Mouse (Mus musculus): ENCODE data around the gene Misp. TPM values are rescaled to one million over a fixed set of nuclear protein-coding genes. Genes with fewer than 3 reads are reported as not detected.

The Misp gene
- total and polyA plus RNA-seq, 3 experiments: not detected

DNA sequence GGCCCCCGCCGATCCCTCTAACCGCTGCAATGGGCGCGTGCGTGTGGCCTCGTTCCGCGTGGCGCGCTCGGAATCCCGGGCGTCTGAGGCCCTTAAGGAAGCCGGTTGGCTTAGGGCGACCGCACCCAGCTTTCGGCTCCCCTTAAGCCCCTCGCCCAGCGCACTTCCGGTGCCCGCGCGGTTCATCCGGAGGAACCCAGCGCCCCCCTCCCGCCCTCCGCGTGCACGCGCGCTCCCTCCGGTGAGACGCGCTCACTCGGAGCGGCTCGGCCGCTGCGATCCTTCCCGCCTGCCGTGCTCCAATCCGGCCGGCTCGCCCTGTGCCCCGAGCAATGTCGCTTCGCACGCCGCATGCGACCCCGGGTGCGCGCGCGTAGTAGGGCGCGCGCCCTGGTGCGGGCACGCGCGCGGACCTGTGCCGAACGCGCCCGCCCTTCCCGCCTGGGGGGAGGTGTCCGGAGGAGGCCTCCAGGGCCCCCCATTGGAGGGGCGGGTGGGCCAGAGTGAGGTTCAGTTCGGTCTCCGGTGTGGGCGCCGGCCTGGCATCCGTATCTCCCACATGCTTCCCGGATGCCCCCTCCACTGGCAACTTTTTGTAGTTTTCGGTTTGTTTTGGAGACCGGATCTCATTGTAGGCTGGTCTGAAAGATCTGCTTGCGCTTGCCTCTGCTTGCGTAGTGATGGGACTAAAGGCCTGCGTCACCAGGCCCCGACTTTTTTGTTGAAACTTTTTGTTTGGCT lies 34.2 kb downstream of the Misp start:
- peak overlapping the region; percentile 53 for H3K4me2 ChIP-seq (ENCODE audit: insufficient read depth, low read depth, poor library complexity, severe bottlenecking)
- peaks cover 54% of the 10 kb centered on the region for H3K79me2 ChIP-seq (replicated peaks; ENCODE audit: control insufficient read depth, extremely low read depth, insufficient read depth, poor library complexity, severe bottlenecking)
- peak overlapping the region; percentile 99 for H3K9ac ChIP-seq (ENCODE audit: insufficient read depth, low read depth)
- no peaks in the 10 kb centered on the region for H3K9me3 ChIP-seq (replicated peaks; ENCODE audit: low read length)
- peaks cover 17 to 55% of the 10 kb centered on the region in 2 experiments for H3K4me1 ChIP-seq (ENCODE audit: control insufficient read depth in 1 of 2, insufficient read depth in 2 of 2)
- dilution Hi-C loops (cut with MboI; ENCODE audit: extremely low pct_ligation_motif_present, extremely low pct_unique_long_range_greater_than_20kb, low sequenced_read_pairs): no loop called here
- TF ChIP-seq BHLHE40 (IDR thresholded peaks at IDR 0.05; ENCODE audit: low read depth, low read length) (peak; percentile 38), ZNF384 (IDR thresholded peaks at IDR 0.05; ENCODE audit: low read depth, low read length) (no peak), MYC (IDR thresholded peaks at IDR 0.05; ENCODE audit: low read depth, low read length) (peak; percentile 19; the same call in 1 of the 2 replicates), MXI1 (IDR thresholded peaks at IDR 0.05; ENCODE audit: low read depth, low read length) (peak; percentile 18), ZC3H11A (IDR thresholded peaks at IDR 0.05; ENCODE audit: low read depth, low read length) (no peak), UBTF (IDR thresholded peaks at IDR 0.05; ENCODE audit: low read depth, low read length) (peak; percentile 64; the same call in 1 of the 2 replicates), ELF1 (IDR thresholded peaks at IDR 0.05; ENCODE audit: low read depth, low read length) (peak; percentile 14; the same call in 1 of the 2 replicates), SIN3A (IDR thresholded peaks at IDR 0.05; ENCODE audit: low read length) (peak; percentile 74), RCOR1 (conservative IDR thresholded peaks at IDR 0.05; ENCODE audit: low read depth, low read length) (0 out of 2 replicates have a peak, but pooled peaks have one; percentile 14), ZMIZ1 (IDR thresholded peaks at IDR 0.05; ENCODE audit: low read depth, low read length) (peak; percentile 7; the same call in 1 of the 2 replicates)
- peak; percentile 52 for DNase-seq (ENCODE audit: extremely low read depth)
- peak overlapping the region; percentile 98 for H3K27ac ChIP-seq (ENCODE audit: insufficient read depth, low read depth)
- H3K27me3 ChIP-seq (replicated peaks): no peaks in the 10 kb centered on the region
- H3K4me3 ChIP-seq (replicated peaks in 1 of 3; ENCODE audit: low read depth in 2 of 3, low read length in 2 of 3, poor library complexity in 1 of 3): peak overlapping the region; percentile 90 to 100 (median 100)
- in situ Hi-C loops (cut with MboI; ENCODE audit: low pct_ligation_motif_present, low pct_unique_long_range_greater_than_20kb, low sequenced_read_pairs): no loop called here
- H3K36me3 ChIP-seq (replicated peaks in 1 of 2; ENCODE audit: control insufficient read depth in 1 of 2, insufficient read depth in 1 of 2, low read length in 1 of 2): peaks cover 37 to 44% of the 10 kb centered on the region in 2 experiments

DNA sequence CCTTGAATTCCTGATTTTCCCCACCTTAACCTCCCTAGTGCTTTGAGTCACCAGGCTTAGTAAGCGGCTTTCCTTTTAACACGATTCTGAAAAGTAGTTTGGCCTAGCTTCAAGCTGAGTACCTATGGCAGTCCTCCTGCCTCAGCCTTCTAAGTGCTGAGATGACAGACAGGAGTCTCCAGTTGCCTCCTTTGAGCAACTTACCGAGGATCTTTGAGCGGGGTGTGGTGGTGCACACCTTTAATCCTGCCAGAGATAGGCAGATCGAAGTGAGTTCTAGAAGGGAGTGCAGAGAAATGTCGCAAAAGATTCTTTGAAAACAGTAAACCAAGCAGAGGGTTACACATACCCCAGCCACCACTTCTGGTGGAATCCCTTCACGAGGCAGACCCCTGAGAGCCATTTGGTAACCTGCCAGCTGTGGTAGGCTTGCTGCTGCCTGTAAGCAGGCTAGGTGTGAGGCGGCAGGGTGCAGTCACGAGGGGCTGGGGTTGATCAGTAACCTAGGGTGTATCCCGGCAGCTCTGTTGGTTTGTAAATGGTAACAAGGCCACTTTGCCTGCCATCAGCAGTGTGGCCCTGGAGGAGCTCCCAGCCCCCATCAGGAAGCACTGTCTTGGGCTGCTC lies 34.9 kb downstream of the Misp start:
- Histone ChIP-seq H3K4me1 (ENCODE audit: control insufficient read depth in 1 of 2, insufficient read depth in 2 of 2) (peaks cover 15 to 49% of the 10 kb centered on the region in 2 experiments), H3K36me3 (replicated peaks in 1 of 2; ENCODE audit: control insufficient read depth in 1 of 2, insufficient read depth in 1 of 2, low read length in 1 of 2) (peaks cover 44 to 49% of the 10 kb centered on the region in 2 experiments), H3K9ac (ENCODE audit: insufficient read depth, low read depth) (peak overlapping the region; percentile 99), H3K79me2 (replicated peaks; ENCODE audit: control insufficient read depth, extremely low read depth, insufficient read depth, poor library complexity, severe bottlenecking) (peaks cover 59% of the 10 kb centered on the region), H3K4me3 (replicated peaks in 1 of 3; ENCODE audit: low read depth in 2 of 3, low read length in 2 of 3, poor library complexity in 1 of 3) (peak overlapping the region; percentile 90 to 100 (median 100)), H3K9me3 (replicated peaks; ENCODE audit: low read length) (no peaks in the 10 kb centered on the region), H3K4me2 (ENCODE audit: insufficient read depth, low read depth, poor library complexity, severe bottlenecking) (peak overlapping the region; percentile 53), H3K27ac (ENCODE audit: insufficient read depth, low read depth) (no peak overlapping the region), H3K27me3 (replicated peaks) (no peaks in the 10 kb centered on the region)
- in situ Hi-C loops (cut with MboI; ENCODE audit: low pct_ligation_motif_present, low pct_unique_long_range_greater_than_20kb, low sequenced_read_pairs): no loop called here
- TF ChIP-seq SIN3A (IDR thresholded peaks at IDR 0.05; ENCODE audit: low read length): 0 out of 2 replicates have a peak, but pooled peaks have one; percentile 23
- no peak for TF ChIP-seq TCF12 (IDR thresholded peaks at IDR 0.05; ENCODE audit: low read depth, low read length)
- TF ChIP-seq NELFE (IDR thresholded peaks at IDR 0.05; ENCODE audit: low read depth, low read length): no peak
- no peak for TF ChIP-seq JUN (IDR thresholded peaks at IDR 0.05; ENCODE audit: insufficient read depth, low read depth, low read length)
- dilution Hi-C loops (cut with MboI; ENCODE audit: extremely low pct_ligation_motif_present, extremely low pct_unique_long_range_greater_than_20kb, low sequenced_read_pairs): no loop called here
- no peak for DNase-seq (ENCODE audit: extremely low read depth)

All from CH12.LX (cell line).